Mouse (Mus musculus) layer of hippocampus, postnatal 14 days (tissue): ENCODE data around the gene Acvr2b. TPM values are rescaled to one million over a fixed set of nuclear protein-coding genes. Genes with fewer than 3 reads are reported as not detected.

Experiments
- DNase-seq, 2 experiments: peaks; one replicate each; pipeline ENCODE4 v3.0.0; 2021 to 2022; ENCODE audit warnings: low spot score in 2 of 2, mixed read lengths in 1 of 2
- total RNA-seq, 2 experiments: library from RNA; stranded (reverse); gene quantifications; 2 replicates each; pipeline ENCODE4 v1.2.3; 2021

The Acvr2b gene
- total RNA-seq, 2 experiments from 2014 or later = 9.4 to 14.4 TPM

GRCm38 (mm10) chr9:119469691-119470353 is 67.9 kb downstream of the Acvr2b start:
- no peak for DNase-seq

GRCm38 (mm10) chr9:119472412-119472918 is 70.5 kb downstream of the Acvr2b start:
- DNase-seq = no peak

- DNase-seq = no peak
Observed at GRCm38 (mm10) chr9:119473011-119473410, 71.1 kb downstream of the Acvr2b start.

GRCm38 (mm10) chr9:119473608-119474164 is 71.8 kb downstream of the Acvr2b start:
- no peak for DNase-seq

GRCm38 (mm10) chr9:119474717-119475611 is 73.0 kb downstream of the Acvr2b start:
- no peak for DNase-seq

- DNase-seq = no peak
Observed at GRCm38 (mm10) chr9:119477754-119478153, 75.8 kb downstream of the Acvr2b start.

- no peak for DNase-seq
Observed at GRCm38 (mm10) chr9:119478345-119478744, 76.4 kb downstream of the Acvr2b start.

GRCm38 (mm10) chr9:119479297-119479696 is 77.4 kb downstream of the Acvr2b start:
- no peak for DNase-seq

GRCm38 (mm10) chr9:119481612-119482011 is 79.7 kb downstream of the Acvr2b start:
- no peak for DNase-seq

- no peak for DNase-seq
Observed at GRCm38 (mm10) chr9:119483554-119484353, 81.8 kb downstream of the Acvr2b start.

- no peak for DNase-seq
Observed at GRCm38 (mm10) chr9:119484420-119484819, 82.5 kb downstream of the Acvr2b start.

Other genes with a start within 250 kb of the Acvr2b start
- 1 to 10 TPM; 1.2 to 1.3 TPM for gene Acaa1b, start 245.0 kb upstream of the Acvr2b start, total RNA-seq
- gene Gm47289, start 243.0 kb upstream of the Acvr2b start, total RNA-seq = not detected
- gene Slc22a13, start 193.0 kb upstream of the Acvr2b start, total RNA-seq = under 1 TPM in 1 of 2 experiments, not detected in 1; 0.24 TPM
- gene Oxsr1, start 79.7 kb upstream of the Acvr2b start, total RNA-seq = 10 to 100 TPM; 32.0 to 33.2 TPM
- 10 to 100 TPM; 66.5 to 77.9 TPM for gene Acaa1a, start 62.4 kb upstream of the Acvr2b start, total RNA-seq
- 1 to 10 TPM; 5.1 to 6.0 TPM for gene Myd88, start 60.7 kb upstream of the Acvr2b start, total RNA-seq
- gene Xylb, start 44.7 kb upstream of the Acvr2b start, total RNA-seq = 1 to 10 TPM; 4.2 to 5.6 TPM
- not detected for gene Slc22a14, start 36.6 kb upstream of the Acvr2b start, total RNA-seq
- gene Exog, start 42.8 kb downstream of the Acvr2b start, total RNA-seq = 10 to 100 TPM; 22.2 to 23.1 TPM
- gene Scn5a, start 176.9 kb downstream of the Acvr2b start, total RNA-seq = 1 to 10 TPM; 1.0 to 1.2 TPM